Mouse (Mus musculus): ENCODE measurements around the gene Erh. TPM values are rescaled to one million over a fixed set of nuclear protein-coding genes. Genes with fewer than 3 reads are reported as not detected.

Gene Erh
- total RNA-seq (2015) (117 TPM in 2 replicates), total RNA-seq (2017) (96.3 and 127 TPM in 2 replicates)

DNA sequence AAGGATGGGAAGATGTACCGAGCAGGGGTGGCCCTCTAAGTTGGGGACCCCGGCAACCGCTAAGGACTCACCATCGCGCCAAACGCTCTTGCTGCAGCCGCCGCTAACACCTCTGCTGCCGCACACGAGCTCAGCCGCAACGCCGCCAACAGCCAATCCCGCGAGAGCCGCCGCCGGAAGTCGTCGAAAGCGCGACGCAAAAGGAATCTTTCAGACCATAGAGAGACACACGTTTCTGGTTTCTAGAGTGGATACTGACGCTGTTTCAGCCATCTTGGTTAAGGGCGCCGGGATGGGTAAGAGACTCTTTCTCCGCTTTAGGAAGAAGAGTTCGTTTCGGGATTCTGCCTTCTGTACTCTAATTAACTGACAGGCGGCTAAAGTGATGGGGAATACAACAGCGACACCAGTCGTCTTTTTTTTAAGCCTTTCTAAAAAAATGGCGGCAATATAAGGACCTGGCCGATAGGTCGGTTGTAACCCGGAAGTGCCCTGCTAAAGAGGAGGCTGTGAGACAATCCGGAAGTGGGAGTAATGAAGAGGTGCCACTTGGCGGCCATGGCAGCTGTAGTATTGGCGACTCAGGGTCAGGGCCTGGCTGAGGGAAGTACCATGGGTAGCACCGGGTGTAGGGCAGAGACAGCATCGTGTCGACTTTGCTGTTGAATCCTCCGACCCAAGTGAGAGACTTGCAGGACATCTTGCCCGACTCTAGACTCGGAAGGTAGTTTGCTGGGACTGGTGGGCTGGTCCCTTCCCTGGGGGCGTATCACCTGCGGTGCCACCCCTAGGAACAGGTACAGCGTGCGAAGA, at the start of gene Erh, which contains the start of gene Slc39a9:
TSS of gene Erh (minus strand) at position 649 of the 813 bp plus-strand sequence.
TSS of gene Slc39a9 (plus strand) at position 191 of the 813 bp plus-strand sequence.
- ATAC-seq (replicated peaks; ENCODE audit: poor library complexity) = peak; percentile 88

DNA sequence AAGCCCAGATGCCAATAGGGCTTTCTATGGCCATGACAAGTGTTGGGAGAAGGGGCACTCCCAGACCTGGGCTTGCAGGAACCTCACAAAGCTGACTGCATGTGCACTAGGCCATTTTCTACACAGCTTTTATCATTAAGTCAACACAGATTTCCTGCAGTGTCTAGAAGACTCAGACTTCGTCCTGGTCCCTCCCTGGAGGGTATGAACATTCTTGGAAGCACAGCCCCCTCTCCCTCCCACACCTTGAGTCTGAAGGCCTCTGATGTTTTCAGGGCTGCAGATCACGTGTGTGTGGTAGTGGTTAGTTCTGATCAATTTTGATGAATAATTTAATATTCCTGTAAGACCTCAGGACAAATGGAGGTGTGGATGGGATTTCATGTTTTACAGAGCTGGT, 49.6 kb upstream of the Erh start:
- no peak for ATAC-seq (replicated peaks; ENCODE audit: poor library complexity)

DNA sequence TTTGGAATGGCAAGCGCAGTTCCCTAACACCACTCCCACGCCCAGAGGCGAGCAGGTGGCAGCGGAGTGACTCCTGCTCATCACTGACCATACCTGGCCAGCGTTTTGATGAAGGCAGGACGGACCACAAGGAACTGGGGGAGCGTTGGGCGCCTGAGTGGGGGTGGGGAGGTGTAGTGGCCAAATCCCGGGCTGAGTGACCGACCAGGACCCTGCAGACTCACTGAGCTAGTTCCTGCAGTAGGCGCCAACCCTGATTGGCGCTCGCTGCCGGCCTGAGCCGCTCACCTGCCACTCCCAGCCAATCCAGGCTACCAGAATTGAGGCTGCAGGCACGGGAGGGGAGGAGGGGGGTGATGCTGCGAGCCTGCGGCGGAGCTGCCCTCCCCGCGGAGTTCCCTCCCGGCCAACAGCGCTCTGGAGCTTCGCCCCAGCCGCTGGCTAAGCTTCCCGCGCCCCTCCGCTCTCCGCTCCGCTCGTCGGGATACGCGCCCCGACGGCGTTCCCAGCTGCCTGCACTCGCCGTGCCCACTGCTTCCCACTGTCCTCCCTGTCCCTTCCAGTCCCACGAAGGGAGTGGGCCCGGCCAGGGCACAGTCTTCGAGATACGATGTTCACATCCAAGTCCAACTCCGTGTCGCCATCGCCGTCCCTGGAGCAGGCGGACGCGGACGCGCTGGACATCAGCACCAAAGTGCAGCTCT, 48.3 kb upstream of the Erh start, which contains the start of gene Plekhd1:
TSS of gene Plekhd1 (plus strand) at position 323 of the 704 bp plus-strand sequence.
- ATAC-seq (replicated peaks; ENCODE audit: poor library complexity) = peak; percentile 40

DNA sequence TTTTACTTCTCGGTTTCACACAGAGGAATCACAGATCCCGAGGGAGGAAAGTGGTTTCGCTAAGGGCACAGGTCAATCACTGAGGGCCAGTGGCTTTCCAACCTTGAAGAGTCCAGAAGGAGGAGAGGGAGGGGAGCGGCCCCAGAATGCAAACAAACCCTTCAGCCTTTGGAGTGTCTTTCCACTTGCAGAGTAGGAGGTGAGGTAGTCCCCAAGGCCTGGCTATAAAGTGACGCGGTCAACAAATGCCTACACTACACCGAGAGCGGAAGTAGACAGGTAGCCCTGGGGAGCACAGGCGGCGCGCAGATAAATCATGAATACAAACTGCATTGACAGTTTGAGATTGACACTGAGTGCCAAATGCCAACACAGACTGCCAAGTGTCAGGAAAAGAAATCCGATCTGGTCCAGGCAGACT, 47.5 kb upstream of the Erh start:
- no peak for ATAC-seq (replicated peaks; ENCODE audit: poor library complexity)

DNA sequence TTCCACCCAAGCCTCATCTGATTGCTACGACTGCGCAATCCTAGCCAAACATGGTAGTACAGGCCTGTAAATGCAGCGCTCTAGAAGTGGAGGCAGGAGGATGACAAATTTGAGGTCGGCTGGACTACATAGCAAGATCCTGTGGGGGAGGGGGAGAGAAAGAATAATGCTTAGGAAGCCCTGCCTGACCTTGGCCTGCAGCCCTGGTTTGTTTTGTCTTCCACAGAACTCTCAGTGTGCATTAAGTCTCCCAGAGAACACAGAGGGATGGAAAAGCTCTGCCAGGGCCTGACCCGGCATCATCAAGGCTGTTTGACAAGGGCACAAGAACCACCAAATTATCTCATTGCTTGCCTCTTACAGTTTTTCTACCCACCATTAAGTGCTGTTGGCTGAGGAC, 45.6 kb upstream of the Erh start:
- no peak for ATAC-seq (replicated peaks; ENCODE audit: poor library complexity)

DNA sequence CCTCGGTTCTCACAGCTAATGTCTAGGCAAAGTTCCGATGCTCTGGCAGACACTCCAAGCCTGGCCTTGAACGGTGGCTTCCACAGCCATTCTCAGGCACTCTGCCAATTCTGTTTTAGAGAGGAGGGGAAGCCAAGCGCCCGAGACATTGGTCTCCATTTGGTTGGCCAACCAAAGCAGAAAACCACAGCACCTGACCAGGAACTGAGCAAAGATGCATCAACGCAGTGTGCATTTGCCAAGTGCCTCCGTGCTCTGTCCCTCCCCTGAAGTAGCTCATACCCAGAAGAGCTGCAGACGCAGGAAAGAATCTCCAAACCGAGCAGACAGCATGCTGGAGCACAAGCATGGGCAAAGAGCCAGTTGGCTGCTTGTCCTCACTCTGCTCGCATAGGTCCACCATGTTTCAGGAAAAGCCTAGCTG, 43.7 kb upstream of the Erh start:
- peak; percentile 57 for ATAC-seq (replicated peaks; ENCODE audit: poor library complexity)

DNA sequence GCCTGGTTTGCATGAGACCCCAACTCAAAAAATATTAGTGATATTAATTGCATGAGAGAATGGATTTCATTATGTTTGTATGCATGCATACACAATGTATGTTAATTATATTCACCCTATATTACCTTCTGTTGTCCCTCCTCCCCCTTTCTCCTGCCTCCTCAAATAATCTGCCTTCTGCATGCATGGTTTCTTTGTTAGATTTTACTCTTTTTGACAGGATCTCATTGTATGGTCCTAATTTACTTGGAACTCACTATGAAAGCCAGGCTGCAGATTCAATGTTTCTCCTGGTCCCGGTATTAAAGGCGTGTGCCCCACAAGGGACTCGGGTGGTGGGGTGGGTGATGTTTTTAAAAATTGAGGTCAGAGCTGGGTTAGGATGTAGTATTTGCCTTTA, 40.2 kb upstream of the Erh start:
- ATAC-seq (replicated peaks; ENCODE audit: poor library complexity) = no peak

DNA sequence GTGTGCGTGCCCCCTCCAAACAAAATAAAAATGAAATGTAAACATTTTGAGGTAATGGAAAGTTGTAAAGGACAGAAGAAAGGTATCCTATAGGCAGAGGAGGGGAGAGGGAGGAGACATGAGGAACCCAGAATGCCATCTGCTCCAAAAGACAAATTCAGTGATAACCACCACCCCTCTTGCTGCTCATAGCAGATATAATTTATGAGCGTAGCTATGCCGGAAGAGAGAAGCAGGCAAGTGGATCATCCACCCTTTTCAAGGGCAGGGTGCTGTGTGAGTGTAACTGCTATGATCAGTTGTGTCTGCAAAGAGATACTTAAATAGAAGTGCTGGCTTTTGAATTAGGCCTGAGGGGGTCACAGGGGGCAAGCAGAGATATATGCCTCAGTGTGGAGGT, 39.4 kb upstream of the Erh start:
- peak; percentile 81 for ATAC-seq (replicated peaks; ENCODE audit: poor library complexity)

DNA sequence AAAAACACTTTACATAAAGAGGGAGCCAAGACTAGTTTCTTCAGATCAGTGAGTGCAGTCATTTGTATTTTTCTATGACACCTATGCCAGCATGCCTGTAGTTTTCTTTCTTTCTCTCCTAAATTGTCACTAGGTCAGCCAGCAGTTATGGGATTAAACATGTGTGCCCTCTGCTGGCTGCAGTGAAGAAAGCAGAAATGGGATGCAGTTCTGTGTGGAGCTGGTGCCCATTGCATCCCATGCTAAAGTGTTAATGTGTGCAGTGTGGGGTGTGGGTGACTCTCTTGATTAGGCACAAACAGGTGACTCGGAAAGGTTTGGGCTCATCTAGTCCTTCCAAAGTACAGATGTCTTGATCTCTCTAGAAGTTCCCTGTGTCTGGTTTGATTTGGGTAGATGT, 37.2 kb upstream of the Erh start:
- peak; percentile 78 for ATAC-seq (replicated peaks; ENCODE audit: poor library complexity)

DNA sequence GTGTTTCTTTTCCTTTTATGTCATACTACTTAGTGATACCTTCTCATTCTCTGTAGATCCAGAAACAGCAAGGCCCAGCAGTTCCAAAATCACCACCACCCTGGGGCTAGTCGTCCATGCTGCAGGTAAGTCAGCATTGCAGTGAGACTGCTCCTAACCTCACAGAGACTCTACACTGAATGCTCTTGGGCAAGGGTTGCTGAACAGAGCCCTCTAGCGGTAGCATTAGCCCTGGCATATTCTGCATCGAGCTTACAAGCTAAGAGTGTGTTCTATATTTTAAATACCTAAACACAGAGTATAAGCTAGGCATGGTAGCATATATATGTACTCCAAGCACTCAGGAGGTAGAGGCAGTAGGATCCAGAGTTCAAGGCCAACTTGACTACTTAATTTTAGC, 29.0 kb upstream of the Erh start:
- peak; percentile 80 for ATAC-seq (replicated peaks; ENCODE audit: poor library complexity)

DNA sequence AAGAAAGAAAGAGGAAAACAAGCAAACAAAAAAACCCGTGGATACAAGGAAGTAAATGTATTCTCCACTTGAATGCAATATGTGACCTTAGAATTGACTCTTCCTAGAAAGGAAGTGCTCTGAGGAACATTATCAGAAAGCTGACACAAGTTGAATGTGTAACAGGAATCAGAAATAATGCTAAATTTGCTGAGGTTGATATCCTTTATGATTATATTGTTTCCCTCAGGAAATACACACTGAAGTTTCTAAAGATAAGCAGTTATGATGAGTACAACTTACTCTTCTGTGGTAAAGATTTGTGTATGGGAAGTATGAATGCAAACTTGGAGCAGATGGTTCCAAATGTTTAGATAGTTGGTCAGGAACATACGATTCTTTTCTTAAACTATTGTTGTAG, 24.2 kb upstream of the Erh start:
- ATAC-seq (replicated peaks; ENCODE audit: poor library complexity) = no peak

DNA sequence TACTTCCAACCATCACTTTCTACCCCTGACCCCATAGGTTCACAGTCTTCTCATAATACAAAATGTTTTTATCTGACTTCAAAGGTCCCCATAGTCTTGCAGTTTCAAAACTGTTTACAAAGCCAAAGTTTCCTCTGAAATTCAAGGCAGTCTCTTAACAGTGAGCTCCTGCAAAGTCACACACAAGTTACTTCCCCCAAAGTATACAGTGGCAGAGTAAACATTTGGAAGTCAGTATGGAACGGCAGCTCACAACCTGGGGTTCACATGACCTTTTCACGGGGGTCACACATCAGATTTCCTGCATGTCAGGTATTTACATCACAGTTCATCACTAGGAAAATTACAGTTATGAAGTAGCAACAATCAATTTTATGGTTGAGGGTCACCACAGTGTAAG, 19.8 kb upstream of the Erh start:
- ATAC-seq (replicated peaks; ENCODE audit: poor library complexity) = no peak

DNA sequence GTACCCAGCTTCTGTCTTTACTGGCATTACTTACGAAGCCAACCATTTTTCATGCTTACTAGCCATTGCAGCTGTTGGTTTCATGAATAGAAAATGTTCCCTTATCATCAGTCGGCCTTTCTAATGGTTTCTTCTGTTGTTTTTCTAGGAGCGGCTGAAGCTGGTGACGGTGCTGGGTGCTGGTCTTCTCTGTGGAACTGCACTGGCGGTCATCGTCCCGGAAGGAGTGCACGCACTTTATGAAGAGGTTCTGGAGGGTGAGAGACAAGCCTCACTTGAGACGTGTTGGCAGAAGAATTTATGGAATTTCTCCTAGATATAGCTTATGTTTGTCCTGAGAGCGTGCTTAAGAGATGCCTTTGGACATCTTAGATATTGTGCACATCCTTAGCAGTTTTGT, 18.2 kb upstream of the Erh start:
- ATAC-seq (replicated peaks; ENCODE audit: poor library complexity) = no peak

DNA sequence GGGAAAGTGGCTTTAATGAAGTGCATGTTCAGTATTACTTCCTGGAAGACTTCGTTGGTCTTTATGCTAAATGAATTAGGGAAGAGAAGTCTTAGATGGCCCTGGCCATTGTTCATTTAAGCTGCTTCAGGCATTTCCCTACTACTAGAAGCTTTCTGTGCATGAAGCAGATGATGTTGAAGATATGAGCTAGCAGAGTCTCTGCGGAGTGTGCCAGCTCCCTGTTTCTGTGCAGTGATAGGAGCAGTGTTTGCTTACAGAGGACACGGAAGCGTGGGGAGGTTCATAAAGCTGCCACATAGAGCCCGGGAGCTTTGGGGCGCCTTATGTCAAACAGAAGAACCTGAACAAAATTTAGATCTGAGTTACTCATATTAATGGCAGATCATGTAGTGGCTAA, 14.5 kb upstream of the Erh start:
- peak; percentile 66 for ATAC-seq (replicated peaks; ENCODE audit: poor library complexity)

DNA sequence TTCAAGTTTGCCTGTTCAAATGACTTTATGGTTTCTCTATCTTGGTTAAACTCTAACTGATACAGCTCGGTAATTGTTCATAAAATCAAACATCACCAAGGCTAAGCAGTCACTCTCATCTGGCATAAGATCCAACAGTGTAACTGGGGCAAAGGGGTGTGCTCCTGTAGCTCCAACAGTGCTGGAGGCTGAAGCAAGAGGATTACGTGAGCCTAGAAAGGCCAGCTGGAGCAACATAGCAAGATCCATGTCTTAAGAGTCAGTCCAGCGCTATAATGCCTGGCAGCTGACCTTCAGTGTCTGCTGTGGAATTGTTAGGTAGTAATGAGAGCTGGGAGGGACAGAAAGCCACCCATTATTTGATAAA, 10.5 kb upstream of the Erh start:
- no peak for ATAC-seq (replicated peaks; ENCODE audit: poor library complexity)

DNA sequence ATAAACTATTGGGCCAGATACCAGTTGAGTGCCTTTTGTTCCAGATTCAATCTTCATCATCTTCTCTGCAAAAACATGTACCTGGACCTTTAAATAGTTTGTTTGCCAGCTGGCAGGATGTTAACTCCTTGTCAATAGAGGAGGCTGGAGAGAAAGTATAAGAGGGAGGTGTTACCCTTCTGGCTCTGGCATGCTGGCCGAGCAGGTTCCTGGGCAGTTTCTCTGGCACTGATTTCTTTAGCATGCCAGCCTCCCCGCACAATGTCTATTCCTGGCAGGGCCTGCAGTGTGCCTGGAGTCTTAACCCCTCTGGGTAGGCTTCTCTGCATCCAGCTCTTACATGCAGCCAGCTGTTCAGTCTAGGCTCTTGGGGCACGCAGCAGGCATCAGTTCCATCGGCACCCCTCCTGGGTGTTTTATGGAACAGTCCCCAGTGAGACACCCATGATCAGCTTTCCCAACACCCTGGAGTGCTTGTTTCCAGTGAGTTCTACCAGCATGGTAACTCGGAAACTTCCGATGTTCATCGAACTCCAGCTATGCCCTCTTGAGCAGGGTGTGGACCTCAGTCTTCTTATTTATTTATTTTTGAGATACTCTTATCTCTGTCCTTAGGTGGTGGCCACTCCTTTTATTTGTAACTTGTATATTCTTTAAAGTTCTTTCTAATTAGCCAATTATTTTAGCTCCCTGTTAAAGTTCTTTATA, 10.0 kb upstream of the Erh start:
- no peak for ATAC-seq (replicated peaks; ENCODE audit: poor library complexity)

DNA sequence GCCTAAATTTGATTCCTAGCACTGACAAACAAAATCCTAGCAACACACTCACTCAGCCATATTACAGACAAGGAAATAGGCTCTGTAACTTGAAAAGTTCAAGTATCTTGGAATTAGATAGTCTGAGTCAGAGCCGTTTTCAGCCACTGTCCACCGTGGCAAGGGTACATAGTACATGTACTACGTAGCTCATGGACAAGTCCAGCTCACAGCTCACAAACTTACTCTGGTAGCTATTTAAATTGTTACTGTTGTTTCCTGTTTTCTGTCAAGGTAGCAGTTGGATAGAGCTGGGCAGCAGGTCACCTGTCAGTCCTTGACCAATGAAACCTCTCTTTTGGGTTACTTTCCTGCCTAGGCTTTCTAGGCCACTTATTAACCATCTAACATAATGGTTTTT, 2.2 kb upstream of the Erh start:
- no peak for ATAC-seq (replicated peaks; ENCODE audit: poor library complexity)

DNA sequence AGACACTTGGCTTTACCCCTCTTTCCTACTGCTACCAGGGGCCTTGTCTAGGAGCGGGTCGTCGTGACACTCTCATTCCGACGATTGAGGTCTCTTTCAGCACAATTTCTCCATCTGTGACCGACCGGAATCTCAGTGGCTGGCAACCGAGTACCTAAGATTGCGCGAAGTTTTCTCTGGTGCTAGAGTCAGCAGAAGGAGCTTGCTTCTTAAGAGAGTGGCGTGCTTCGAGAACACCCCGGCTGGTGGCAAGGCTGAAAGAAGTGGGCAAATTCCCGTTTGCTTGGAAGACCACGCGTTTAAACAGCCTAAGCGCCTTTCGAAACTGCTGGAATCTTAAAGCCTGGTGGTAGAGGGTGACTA, 346 bp upstream of the Erh start:
- no peak for ATAC-seq (replicated peaks; ENCODE audit: poor library complexity)

DNA sequence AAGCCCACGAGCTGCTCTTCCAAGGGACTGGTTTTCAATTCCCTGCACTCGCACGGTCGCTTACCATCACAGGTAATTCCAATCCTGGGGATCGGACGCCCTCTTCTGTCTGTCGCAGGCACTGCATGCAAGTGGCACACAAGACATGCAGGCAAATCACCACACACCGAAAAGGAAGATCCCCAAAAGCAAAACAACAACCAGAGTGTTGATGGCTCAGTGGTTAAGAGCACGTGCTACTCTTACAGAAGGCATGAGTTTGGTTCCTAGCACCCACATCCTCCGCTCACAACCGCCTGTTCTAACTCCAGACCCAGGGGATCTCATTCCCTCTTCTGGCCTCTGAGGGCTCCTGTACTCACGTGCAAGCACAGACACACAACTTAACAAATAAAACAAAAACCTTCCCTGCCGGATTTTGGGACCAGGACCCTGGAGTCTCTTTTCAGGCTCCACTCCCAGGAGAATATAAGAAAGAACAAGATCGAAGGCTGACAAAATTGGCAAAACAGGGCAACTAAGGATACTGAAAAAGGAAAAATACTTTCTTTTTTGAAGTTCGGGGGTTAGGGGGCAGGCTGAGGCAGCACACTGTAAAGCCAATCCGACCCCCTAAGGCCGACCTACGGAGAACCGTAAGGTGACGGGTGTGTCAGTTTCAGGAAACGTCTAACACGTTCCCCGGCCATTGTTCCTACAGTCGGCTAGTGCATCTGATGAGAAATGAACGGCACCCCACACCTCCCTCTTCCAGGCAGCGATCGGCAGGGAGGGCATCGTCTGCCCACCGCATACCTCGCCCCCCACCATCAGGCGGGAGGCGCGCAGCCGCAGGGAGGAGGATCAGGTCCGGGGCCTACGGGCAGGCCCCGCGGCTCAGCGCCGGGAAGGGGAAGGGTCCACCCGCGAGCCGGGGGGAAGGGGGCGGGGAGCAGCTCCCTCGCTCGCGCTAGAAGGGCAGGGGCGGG, 1.1 kb downstream of the Erh start:
- peak; percentile 73 for ATAC-seq (replicated peaks; ENCODE audit: poor library complexity)

DNA sequence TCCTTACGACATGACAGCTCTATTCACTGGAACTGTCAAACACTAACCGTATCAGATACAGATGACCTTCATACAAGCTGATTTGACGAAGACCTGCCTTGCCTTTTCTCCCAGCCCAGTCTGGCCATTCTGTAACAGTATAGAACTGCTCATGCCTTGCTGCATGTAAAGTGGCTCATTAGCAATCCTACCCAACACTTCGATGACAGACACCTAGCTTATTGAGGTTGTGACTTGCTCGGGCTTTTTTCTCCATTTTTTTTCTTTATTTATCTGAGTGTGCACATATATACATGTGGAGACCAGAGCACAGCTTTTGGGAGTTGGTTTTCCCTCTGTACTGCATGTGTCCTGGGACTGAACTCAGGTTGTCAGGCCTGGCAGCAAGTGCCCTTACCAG, 12.4 kb downstream of the Erh start:
- ATAC-seq (replicated peaks; ENCODE audit: poor library complexity) = no peak

DNA sequence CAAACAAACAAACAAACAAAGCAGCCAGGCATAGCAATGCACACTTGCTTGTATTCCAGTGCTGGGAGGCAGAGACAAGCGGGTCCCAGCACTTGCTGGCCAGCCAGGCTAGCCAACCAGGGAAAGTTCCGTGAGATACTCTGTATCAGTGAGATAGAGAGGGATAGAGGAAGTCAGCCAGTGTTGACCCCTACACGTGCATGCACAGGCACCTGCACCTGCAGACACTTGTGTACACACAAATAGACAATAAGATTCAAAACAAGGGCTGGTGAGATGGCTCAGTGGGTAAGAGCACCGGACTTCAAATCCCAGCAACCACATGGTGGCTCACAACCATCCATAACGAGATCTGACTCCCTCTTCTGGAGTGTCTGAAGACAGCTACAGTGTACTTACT, 23.6 kb downstream of the Erh start:
- ATAC-seq (replicated peaks; ENCODE audit: poor library complexity) = no peak
